Mouse (Mus musculus): ENCODE measurements around the gene Jam3. TPM values are rescaled to one million over a fixed set of nuclear protein-coding genes. Genes with fewer than 3 reads are reported as not detected.
A peak's percentile ranks its signal among the peaks of the same experiment; 100 is the strongest.

The Jam3 gene
- polyA plus RNA-seq, 1 experiment from 2014 or later, result 103 TPM

DNA sequence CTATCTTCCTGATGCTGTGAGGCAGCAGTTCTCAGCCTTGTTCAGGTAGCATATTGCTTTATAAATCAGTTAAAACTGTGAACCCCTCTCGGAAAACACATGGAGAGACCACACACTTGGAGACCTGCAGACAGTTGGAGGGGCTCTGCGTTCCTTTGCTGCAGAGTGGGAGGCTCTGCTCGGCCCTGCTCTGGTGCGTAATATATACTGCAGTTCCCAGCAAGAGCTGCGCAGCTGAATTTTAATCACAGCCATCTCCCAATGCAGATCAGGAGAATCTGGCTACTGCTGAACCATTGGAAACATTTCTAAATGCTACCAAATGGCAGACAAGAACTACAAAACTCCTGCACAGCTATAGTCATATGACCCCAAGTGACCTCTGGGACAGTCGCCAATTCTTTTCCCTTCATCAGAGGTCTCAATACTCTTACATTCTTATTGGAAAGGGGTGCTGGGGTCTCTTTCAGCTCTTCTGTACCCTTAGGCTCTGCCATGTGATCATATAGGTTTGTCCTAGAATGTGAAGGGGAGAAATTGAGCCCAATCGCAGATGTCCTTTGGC is 33.5 kb upstream of the Jam3 start:
- no peak for ATAC-seq
- Histone ChIP-seq H3K36me3 (no peaks in the 10 kb centered on the region), H3K9me3 (no peaks in the 10 kb centered on the region), H3K27ac (no peak overlapping the region), H3K4me2 (replicated peaks) (no peak overlapping the region), H3K4me1 (replicated peaks) (peaks cover 36% of the 10 kb centered on the region), H3K4me3 (replicated peaks) (no peak overlapping the region), H3K9ac (replicated peaks) (no peak overlapping the region), H3K27me3 (0 out of 2 replicates have a peak, but pooled peaks cover 5% of the 10 kb centered on the region)
- WGBS, result 84% methylated on average over 7 of the region's 7 CpGs

DNA sequence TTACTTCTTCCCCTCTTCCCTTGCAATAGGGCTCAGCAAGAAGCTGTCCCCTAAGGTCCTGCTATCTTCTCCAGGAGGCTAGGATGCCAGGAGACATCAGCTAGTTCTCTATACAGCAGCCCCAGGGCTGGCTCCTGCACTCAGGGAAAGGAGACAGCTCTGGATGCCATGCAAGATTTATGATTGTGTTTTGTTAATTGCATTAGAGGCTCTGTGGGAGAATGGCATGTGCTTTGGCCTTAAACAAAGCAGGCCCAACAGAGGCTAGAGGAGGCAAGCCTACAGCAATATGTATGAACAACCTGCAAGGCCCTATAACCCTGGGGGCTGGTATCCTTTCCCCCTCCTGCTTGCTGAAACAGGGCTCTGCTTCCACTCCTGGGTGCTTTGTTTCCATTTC is 30.6 kb upstream of the Jam3 start:
- H3K27me3 ChIP-seq, result 0 out of 2 replicates have a peak, but pooled peaks cover 5% of the 10 kb centered on the region
- H3K4me1 ChIP-seq (replicated peaks), result 0 out of 2 replicates have a peak, but pooled peaks cover 8% of the 10 kb centered on the region
- ATAC-seq, result no peak
- H3K9me3 ChIP-seq, result no peaks in the 10 kb centered on the region
- no peak overlapping the region for H3K4me2 ChIP-seq (replicated peaks)
- no peak overlapping the region for H3K9ac ChIP-seq (replicated peaks)
- H3K4me3 ChIP-seq (replicated peaks), result no peak overlapping the region
- H3K36me3 ChIP-seq, result no peaks in the 10 kb centered on the region
- no peak overlapping the region for H3K27ac ChIP-seq

DNA sequence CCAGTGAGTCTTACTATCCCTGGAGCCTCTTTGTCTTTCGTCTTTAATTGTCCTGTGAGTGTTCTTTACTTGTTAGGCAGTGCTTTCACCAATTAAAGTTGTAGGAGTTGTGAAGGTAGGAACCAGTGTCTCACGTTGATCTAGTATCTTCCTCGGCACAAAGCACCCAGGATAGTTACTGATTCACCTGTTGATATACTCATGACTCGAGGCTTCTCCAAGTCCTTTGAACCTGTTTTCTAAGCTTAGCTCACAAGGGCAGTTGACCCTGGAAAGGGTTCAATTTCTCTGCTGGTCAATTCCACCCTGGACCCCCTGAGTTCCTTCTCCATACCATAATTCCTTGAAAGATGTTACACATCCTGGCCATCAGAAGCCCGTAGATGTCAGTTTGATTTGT is 26.9 kb upstream of the Jam3 start:
- no peaks in the 10 kb centered on the region for H3K36me3 ChIP-seq
- H3K27me3 ChIP-seq, result peaks cover 9% of the 10 kb centered on the region; the same call in 1 of the 2 replicates
- H3K4me2 ChIP-seq (replicated peaks), result no peak overlapping the region
- H3K9me3 ChIP-seq, result no peaks in the 10 kb centered on the region
- ATAC-seq, result no peak
- H3K9ac ChIP-seq (replicated peaks), result no peak overlapping the region
- H3K4me3 ChIP-seq (replicated peaks), result no peak overlapping the region
- 89% methylated on average over 5 of the region's 5 CpGs for WGBS
- H3K27ac ChIP-seq, result no peak overlapping the region
- H3K4me1 ChIP-seq (replicated peaks), result 0 out of 2 replicates have a peak, but pooled peaks cover 8% of the 10 kb centered on the region

DNA sequence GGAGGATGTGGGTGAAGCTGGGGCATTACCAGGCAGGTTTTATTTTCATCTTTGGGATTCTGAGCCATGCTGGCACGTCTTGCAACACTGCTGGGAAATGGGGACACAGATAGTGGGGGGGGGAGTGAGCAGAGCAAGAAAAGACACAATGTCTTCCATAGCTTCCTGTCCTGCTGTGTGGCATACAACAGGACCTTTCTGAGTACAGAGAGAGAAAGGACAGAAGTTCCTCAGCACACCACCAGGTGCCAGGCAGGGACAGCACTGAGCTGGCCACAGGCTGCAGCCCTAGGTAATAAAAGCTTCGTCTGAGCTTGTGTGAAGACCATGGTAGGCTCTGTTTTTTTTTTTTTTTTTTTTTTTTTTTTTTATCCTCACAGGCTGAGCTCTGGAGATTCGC is 25.3 kb upstream of the Jam3 start:
- H3K9me3 ChIP-seq, result no peaks in the 10 kb centered on the region
- WGBS, result 63% methylated on average over 3 of the region's 3 CpGs
- H3K4me3 ChIP-seq (replicated peaks), result no peak overlapping the region
- no peak overlapping the region for H3K27ac ChIP-seq
- no peak overlapping the region for H3K9ac ChIP-seq (replicated peaks)
- no peak overlapping the region for H3K4me2 ChIP-seq (replicated peaks)
- H3K27me3 ChIP-seq, result peaks cover 13% of the 10 kb centered on the region; the same call in 1 of the 2 replicates
- no peaks in the 10 kb centered on the region for H3K36me3 ChIP-seq
- ATAC-seq, result no peak
- H3K4me1 ChIP-seq (replicated peaks), result 0 out of 2 replicates have a peak, but pooled peaks cover 3% of the 10 kb centered on the region

DNA sequence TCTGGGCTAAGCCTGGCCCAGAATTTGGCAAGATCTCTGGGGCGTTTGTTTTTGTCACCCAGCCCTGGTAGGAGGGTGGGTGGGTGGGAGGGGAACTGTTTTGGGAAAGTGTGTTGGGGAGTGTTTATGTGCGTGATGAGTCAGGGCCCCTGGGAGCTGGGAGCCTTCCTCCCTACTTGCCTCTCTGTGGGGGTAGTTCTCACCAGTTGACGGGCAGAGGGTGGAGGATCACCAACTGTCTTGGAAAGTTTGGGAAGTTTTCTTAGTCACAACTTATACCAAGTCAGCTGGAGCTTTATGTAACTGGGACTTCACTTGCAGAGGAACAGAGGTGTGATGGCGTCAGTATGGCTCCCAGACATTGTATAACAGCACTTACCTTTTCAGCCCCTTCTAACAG is 23.7 kb upstream of the Jam3 start:
- 77% methylated on average over 4 of the region's 4 CpGs for WGBS
- no peak for ATAC-seq
- no peak overlapping the region for H3K4me2 ChIP-seq (replicated peaks)
- no peaks in the 10 kb centered on the region for H3K9me3 ChIP-seq
- peaks cover 8% of the 10 kb centered on the region for H3K4me1 ChIP-seq (replicated peaks)
- no peak overlapping the region for H3K9ac ChIP-seq (replicated peaks)
- no peak overlapping the region for H3K4me3 ChIP-seq (replicated peaks)
- no peak overlapping the region for H3K27ac ChIP-seq
- H3K36me3 ChIP-seq, result no peaks in the 10 kb centered on the region
- H3K27me3 ChIP-seq, result peaks cover 13% of the 10 kb centered on the region; the same call in 1 of the 2 replicates

DNA sequence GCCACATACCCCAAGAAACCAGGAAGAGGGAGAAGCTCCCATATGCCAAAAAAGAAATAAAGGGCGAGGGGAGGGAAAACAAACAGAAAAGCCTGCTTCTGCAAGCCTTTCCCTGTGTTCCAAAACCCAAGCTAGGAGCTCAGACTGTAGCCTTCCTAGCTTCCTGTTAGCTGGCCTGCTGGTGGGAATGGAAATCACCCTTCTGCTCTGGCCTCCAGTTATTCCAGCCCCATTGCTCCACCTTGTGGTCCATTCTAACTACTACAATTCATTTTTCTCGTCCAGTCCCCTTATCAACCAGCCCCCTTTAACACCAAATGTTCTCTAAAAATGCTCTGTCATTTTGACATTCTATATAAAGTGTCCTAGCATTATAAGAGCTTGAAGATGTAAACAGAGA is 20.9 kb upstream of the Jam3 start:
- no peaks in the 10 kb centered on the region for H3K9me3 ChIP-seq
- no peak overlapping the region for H3K27ac ChIP-seq
- WGBS, result 8% methylated on average over 2 of the region's 2 CpGs
- H3K9ac ChIP-seq (replicated peaks), result no peak overlapping the region
- ATAC-seq, result 0 out of 2 replicates have a peak, but pooled peaks have one; percentile 57
- peaks cover 13% of the 10 kb centered on the region; the same call in 1 of the 2 replicates for H3K27me3 ChIP-seq
- H3K4me1 ChIP-seq (replicated peaks), result peaks cover 11% of the 10 kb centered on the region
- H3K4me2 ChIP-seq (replicated peaks), result no peak overlapping the region
- no peak overlapping the region for H3K4me3 ChIP-seq (replicated peaks)
- no peaks in the 10 kb centered on the region for H3K36me3 ChIP-seq

DNA sequence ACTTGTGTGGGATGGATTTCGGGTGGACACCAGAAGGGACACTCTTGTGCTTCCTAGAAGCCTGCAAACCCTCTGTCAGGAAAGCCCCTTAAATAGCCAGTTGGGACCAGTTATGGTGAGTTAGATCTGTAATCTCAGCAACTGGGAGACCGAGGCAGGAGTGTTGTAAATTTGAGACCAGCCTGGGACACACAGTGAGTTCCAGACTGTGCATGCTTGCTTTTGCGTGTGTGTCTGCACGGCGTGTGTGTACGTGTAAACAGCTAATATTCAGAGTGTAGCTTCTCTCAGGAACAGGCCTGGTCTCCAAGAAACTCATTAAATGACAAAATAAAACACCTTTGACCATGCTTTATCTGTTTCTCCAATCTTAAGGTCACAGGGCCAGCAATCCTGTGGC is 20.5 kb upstream of the Jam3 start:
- Histone ChIP-seq H3K36me3 (no peaks in the 10 kb centered on the region), H3K4me1 (replicated peaks) (peaks cover 11% of the 10 kb centered on the region), H3K27me3 (peaks cover 13% of the 10 kb centered on the region; the same call in 1 of the 2 replicates), H3K9ac (replicated peaks) (no peak overlapping the region), H3K27ac (no peak overlapping the region), H3K4me3 (replicated peaks) (no peak overlapping the region), H3K4me2 (replicated peaks) (no peak overlapping the region), H3K9me3 (no peaks in the 10 kb centered on the region)
- 93% methylated on average over 6 of the region's 6 CpGs for WGBS
- no peak for ATAC-seq

DNA sequence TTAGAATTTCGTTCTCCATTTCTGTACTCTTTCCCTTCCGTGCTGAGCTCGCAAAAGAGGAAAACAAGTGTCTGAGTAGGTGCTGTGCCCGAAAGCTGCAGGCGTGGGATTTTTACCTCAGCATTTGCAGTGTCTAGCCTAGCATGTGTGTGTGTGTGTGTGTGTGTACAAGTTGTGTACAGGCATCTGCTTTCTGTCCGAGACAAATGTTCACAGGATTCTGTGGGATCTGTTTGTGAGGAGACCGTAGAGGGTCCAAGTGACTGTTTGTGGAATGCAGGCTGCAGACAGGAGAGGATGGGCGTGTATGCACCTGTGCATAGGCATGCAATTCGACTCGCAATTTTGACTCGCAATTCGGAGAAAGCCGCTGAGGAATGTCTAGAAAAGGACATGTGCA is 20.0 kb upstream of the Jam3 start:
- Histone ChIP-seq H3K9me3 (no peaks in the 10 kb centered on the region), H3K4me1 (replicated peaks) (peaks cover 11% of the 10 kb centered on the region), H3K27me3 (peaks cover 13% of the 10 kb centered on the region; the same call in 1 of the 2 replicates), H3K36me3 (no peaks in the 10 kb centered on the region), H3K27ac (no peak overlapping the region), H3K4me2 (replicated peaks) (no peak overlapping the region), H3K9ac (replicated peaks) (no peak overlapping the region), H3K4me3 (replicated peaks) (no peak overlapping the region)
- ATAC-seq, result no peak
- 92% methylated on average over 13 of the region's 13 CpGs for WGBS

DNA sequence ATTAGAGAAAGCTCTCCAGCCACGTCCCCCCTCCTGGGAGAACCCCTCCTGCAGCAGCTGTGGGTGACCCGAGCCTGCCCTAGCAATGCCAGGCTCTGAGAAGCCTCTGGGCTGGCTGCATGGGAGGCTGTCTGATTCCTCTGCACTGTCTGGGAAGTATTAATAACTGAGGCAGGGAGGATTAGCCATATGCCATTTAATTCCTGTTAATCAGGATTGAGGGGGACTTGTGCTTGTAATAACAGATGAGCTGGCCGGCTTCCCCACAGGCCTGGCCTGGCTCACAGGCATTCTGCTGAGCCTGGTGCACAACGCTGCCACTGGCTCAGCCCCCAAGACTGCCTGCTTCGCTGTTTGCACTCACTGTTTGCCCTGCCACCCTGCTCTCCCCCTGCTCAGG is 18.9 kb upstream of the Jam3 start:
- Histone ChIP-seq H3K36me3 (no peaks in the 10 kb centered on the region), H3K4me3 (replicated peaks) (no peak overlapping the region), H3K9ac (replicated peaks) (0 out of 2 replicates have a peak overlapping the region, but pooled peaks have one; percentile 14), H3K4me2 (replicated peaks) (no peak overlapping the region), H3K9me3 (no peaks in the 10 kb centered on the region), H3K27me3 (peaks cover 13% of the 10 kb centered on the region; the same call in 1 of the 2 replicates), H3K27ac (peak overlapping the region; percentile 63), H3K4me1 (replicated peaks) (peaks cover 11% of the 10 kb centered on the region)
- ATAC-seq, result peak; percentile 94
- 10% methylated on average over 5 of the region's 5 CpGs for WGBS

DNA sequence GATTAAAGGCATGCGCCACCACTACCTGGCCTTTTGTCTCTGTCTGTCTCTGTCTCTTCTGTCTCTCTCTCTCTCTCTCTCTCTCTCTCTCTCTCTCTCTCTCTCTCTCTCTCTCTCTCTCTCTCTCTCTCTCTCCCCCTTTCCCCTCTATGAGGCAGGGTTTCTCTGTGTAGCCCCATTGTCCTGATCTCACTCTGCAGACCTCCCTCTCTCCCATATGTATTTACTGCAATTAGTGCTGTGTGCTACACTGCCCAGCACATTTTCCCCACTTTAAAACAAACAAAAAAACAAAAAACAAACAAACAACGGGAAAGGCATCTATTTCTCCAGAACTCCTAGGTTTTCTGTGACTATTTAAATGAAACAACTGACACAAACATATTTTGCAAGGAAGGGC is 18.4 kb upstream of the Jam3 start:
- H3K27me3 ChIP-seq, result peaks cover 13% of the 10 kb centered on the region; the same call in 1 of the 2 replicates
- H3K9ac ChIP-seq (replicated peaks), result 0 out of 2 replicates have a peak overlapping the region, but pooled peaks have one; percentile 14
- H3K4me2 ChIP-seq (replicated peaks), result no peak overlapping the region
- ATAC-seq, result 0 out of 2 replicates have a peak, but pooled peaks have one; percentile 56
- H3K9me3 ChIP-seq, result no peaks in the 10 kb centered on the region
- H3K36me3 ChIP-seq, result no peaks in the 10 kb centered on the region
- 57% methylated on average over 2 of the region's 2 CpGs for WGBS
- peak overlapping the region; percentile 63 for H3K27ac ChIP-seq
- peaks cover 11% of the 10 kb centered on the region for H3K4me1 ChIP-seq (replicated peaks)
- no peak overlapping the region for H3K4me3 ChIP-seq (replicated peaks)

DNA sequence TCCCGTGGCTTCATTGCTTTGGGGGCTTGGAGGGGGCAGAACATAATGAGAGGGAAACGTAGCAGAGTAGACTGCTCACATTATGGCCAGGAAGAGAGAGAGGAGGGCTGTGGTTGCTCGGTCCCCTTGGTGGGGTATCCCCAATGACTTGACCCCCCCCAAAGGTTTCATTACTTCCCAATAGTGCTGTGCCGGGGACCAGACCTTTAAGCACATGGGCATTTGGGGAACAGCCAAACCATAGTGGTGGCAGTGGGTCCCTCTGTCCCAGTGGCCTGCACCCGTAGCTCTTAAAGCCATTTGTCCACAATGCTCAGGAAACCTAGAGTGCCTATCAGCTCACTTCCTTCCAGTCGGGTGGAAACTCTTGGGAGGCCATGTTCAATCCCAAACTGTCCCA is 17.6 kb upstream of the Jam3 start:
- 88% methylated on average over 6 of the region's 6 CpGs for WGBS
- no peak overlapping the region for H3K9ac ChIP-seq (replicated peaks)
- H3K4me3 ChIP-seq (replicated peaks), result no peak overlapping the region
- no peak overlapping the region for H3K4me2 ChIP-seq (replicated peaks)
- H3K27me3 ChIP-seq, result peaks cover 9% of the 10 kb centered on the region; the same call in 1 of the 2 replicates
- no peak overlapping the region for H3K27ac ChIP-seq
- no peaks in the 10 kb centered on the region for H3K36me3 ChIP-seq
- H3K9me3 ChIP-seq, result no peaks in the 10 kb centered on the region
- no peak for ATAC-seq
- peaks cover 11% of the 10 kb centered on the region for H3K4me1 ChIP-seq (replicated peaks)

DNA sequence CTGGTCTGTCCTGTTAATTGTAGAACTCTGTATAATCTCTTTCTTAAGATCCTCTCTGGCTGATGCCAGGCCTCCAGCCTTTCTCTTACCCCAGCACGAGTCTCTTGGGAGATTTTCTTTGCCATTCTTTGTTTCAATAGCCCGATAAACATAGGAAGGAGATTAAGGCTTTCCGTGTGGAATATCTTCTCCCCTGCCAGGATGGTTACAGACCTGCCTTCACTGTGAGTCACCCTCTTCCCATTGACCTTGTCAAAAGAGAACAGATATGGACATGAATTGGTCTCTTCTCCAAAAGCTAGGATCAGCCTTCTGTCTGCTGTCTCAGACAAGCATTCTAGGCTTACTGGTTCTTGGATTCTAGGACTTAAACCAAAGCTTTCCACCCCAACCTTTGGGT is 15.5 kb upstream of the Jam3 start:
- H3K27me3 ChIP-seq, result no peaks in the 10 kb centered on the region
- no peaks in the 10 kb centered on the region for H3K9me3 ChIP-seq
- no peak overlapping the region for H3K4me2 ChIP-seq (replicated peaks)
- no peaks in the 10 kb centered on the region for H3K36me3 ChIP-seq
- ATAC-seq, result no peak
- H3K27ac ChIP-seq, result no peak overlapping the region
- WGBS, result 40% methylated on average over 3 of the region's 3 CpGs
- H3K4me3 ChIP-seq (replicated peaks), result no peak overlapping the region
- H3K9ac ChIP-seq (replicated peaks), result no peak overlapping the region
- H3K4me1 ChIP-seq (replicated peaks), result peaks cover 8% of the 10 kb centered on the region

DNA sequence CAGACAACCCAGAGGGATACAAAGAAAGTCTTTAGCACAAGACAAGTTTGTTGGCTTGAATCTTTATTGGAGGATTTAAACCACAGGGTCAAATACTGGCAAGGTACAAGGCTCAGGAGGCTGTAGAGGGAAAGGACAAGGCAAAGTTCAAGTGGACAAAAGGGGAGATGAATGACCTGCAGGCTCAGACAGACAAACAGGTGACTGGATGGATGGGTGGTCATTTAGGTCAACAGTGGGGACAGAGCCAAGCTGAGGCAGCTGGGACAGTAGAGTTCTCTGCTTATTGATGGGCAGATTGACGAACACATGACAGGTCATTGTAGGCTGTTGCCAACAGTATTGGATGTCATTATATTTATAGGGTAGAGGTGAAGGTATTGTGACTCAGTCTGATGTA is 11.8 kb upstream of the Jam3 start:
- Histone ChIP-seq H3K27ac (no peak overlapping the region), H3K4me1 (replicated peaks) (peaks cover 3% of the 10 kb centered on the region; the same call in 1 of the 2 replicates), H3K9ac (replicated peaks) (no peak overlapping the region), H3K27me3 (no peaks in the 10 kb centered on the region), H3K9me3 (no peaks in the 10 kb centered on the region), H3K4me2 (replicated peaks) (no peak overlapping the region), H3K4me3 (replicated peaks) (no peak overlapping the region), H3K36me3 (no peaks in the 10 kb centered on the region)
- ATAC-seq, result no peak
- 100% methylated on average over 1 of the region's 1 CpGs for WGBS
